Mouse (Mus musculus): ENCODE measurements around the gene Reep3.

- no peak for TF ChIP-seq CTCF (IDR thresholded peaks at IDR 0.05; ENCODE audit: extremely low read depth, insufficient read depth, insufficient read length, insufficient replicate concordance)
- TF ChIP-seq POLR2A (IDR thresholded peaks at IDR 0.05; ENCODE audit: low read depth, low read length): no peak
Observed at GRCm38 (mm10) chr10:67048871-67049615, 47.7 kb downstream of the Reep3 start.
